Mouse (Mus musculus) olfactory bulb, adult 2 months (tissue): ENCODE measurements at regions not wholly inside any gene's neighbourhood (a gene's known extent, or its start where the extent isn't known, plus 50 kb on each side); places are given as distances from the start of the nearest gene placed in this dataset.

Experiments used
- H3K27ac ChIP-seq: fragments of 200-500 bp; 2 replicates; pipeline ENCODE4 v1.5.1; 2012; ENCODE audit warnings: low read depth, low read length; ENCODE audit not compliant: insufficient read depth
- H3K4me1 ChIP-seq: fragments of 200-500 bp; 2 replicates; pipeline ENCODE4 v1.6.1; 2012; ENCODE audit warnings: low read length; ENCODE audit not compliant: control insufficient read depth, insufficient read depth
- H3K4me3 ChIP-seq: fragments of 200-500 bp; 2 replicates; pipeline ENCODE4 v1.5.1; 2012; ENCODE audit warnings: mild to moderate bottlenecking, low read depth, low read length, moderate library complexity; ENCODE audit not compliant: insufficient read depth
- CTCF ChIP-seq: fragments of 200-500 bp; IDR thresholded peaks from 2 replicates; pipeline ENCODE4 v1.5.1; 2012; ENCODE audit warnings: low read depth, mild to moderate bottlenecking, low read length, moderate library complexity; ENCODE audit not compliant: insufficient read depth
- POLR2A ChIP-seq: fragments of 200-500 bp; IDR thresholded peaks from 2 replicates; pipeline ENCODE4 v1.6.1; 2012; ENCODE audit warnings: mild to moderate bottlenecking, low read depth, low read length, moderate library complexity; ENCODE audit not compliant: insufficient read depth
- WGBS: fragments of 180-500 bp; shearing (Covaris S2); methylation state at CpG from one replicate; pipeline ENCODE4 v1.1.7; 2018; 5-methylcytosine and 5-hydroxymethylcytosine counted together

DNA sequence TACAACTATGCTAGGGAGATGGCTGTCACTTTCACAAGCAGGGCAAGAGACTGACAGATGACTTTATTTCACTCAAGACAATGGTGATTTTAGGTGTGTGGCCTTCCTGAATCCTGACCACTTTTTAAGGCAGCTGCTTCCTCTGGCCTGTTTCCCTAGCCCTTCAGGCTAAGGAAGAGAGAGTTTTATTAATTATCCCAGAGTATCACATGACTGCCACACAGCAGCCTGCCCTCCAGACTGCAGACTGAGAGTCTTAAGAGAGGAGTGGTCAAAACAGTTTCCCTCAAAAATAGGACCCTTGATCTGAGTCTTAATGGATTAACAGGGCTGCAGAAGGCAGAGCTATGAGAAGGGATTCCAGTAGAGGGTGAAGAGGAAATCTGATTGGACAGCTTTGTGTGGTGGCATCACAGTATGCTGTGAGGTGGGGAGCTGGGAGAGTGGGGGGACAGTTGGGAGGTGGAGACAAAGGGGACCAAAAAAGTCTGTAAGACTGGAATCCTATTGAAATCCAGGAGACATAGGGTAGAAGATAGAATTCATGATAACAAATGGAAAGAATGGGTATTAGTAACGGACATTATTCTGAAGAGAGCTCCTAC is 61.8 kb upstream of the Zeb2 start:
- 100% methylated on average over 1 of the region's 1 CpGs for WGBS
- no peak for TF ChIP-seq CTCF
- no peak for TF ChIP-seq POLR2A
- H3K4me1 ChIP-seq = peaks cover under 1% of the 10 kb centered on the region; the same call in 1 of the 2 replicates

DNA sequence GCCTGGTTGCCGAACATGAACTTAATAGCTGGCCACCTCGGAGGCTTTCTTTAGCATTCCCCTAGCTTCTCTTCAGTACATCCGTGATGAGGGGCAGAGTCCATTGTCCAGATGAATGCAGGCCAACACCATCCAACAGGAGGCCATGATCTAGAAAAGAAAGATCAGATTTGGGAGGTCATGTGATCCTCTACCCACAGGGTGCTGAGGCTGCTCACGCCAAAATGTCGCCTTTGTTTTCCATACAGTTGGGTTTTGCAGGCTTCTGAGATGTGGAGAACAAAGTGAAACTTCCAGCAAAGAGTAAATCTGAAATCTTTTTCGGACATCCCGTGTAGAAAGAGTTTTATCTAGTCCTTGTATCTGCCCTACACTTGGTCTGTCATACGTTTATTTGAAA is 55.2 kb upstream of the Zeb2 start:
- H3K4me1 ChIP-seq = no peaks in the 10 kb centered on the region
- WGBS = 94% methylated on average over 8 of the region's 8 CpGs
- H3K4me3 ChIP-seq = no peak overlapping the region
- TF ChIP-seq POLR2A = no peak
- TF ChIP-seq CTCF = no peak
- no peak overlapping the region for H3K27ac ChIP-seq

More for the DNA sequence above, 61.8 kb upstream of the Zeb2 start:
- Histone ChIP-seq H3K4me3 (no peak overlapping the region), H3K27ac (no peak overlapping the region)

DNA sequence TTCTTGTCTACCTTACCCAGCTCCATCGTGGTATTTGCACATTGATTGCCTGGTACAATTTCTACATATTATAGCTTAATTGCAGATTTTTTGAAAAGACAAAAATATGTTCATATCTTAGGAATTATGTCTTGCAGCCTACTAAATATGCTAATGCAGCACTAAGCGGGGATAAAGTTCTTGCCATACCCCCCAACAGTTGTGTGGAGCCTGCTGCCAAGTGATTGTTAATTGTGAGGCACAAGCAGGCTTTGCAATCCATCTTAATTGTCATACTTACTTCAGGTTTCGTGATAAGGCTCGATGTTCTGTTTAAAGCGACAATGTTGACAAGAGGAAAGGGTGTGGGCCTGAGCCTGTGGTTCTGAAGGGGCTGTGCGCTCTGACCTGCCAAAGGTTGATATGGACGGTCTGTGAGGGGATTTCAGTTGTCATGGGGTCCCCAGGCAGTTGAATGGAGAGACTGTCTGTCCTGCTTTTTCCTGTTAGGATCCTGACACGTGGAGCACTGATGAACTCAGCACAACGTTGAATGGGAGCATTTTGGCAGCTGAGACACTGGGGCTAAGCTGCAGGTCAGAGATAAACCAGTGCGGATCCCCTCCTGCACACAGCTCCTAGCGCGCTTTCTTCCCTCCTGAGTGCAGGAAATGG is 54.5 kb upstream of the Zeb2 start:
- TF ChIP-seq CTCF = no peak
- TF ChIP-seq POLR2A = no peak
- Histone ChIP-seq H3K4me1 (no peaks in the 10 kb centered on the region), H3K27ac (no peak overlapping the region), H3K4me3 (no peak overlapping the region)
- WGBS = 79% methylated on average over 12 of the region's 12 CpGs

DNA sequence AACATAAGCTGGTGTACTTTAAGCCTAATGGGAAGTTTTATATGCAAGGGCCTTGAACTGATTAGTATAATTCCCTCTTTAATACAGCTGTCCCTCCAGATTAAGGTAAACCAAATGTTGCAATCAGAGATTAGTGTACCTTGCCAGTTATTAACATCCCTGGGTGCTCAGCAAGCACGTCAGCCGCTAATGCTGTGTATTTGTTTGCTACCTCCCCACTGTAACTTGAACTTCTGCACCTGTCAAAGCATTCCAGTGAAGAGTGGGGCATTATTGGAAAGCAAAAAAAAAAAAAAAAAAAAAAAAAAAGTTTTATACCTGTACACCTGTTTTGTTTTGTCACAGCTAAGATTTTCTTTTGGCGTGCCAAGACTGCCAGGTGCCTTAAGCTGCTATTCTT is 53.1 kb upstream of the Zeb2 start:
- Histone ChIP-seq H3K4me1 (no peaks in the 10 kb centered on the region), H3K27ac (no peak overlapping the region), H3K4me3 (no peak overlapping the region)
- TF ChIP-seq CTCF = no peak
- TF ChIP-seq POLR2A = no peak
- 93% methylated on average over 3 of the region's 3 CpGs for WGBS

DNA sequence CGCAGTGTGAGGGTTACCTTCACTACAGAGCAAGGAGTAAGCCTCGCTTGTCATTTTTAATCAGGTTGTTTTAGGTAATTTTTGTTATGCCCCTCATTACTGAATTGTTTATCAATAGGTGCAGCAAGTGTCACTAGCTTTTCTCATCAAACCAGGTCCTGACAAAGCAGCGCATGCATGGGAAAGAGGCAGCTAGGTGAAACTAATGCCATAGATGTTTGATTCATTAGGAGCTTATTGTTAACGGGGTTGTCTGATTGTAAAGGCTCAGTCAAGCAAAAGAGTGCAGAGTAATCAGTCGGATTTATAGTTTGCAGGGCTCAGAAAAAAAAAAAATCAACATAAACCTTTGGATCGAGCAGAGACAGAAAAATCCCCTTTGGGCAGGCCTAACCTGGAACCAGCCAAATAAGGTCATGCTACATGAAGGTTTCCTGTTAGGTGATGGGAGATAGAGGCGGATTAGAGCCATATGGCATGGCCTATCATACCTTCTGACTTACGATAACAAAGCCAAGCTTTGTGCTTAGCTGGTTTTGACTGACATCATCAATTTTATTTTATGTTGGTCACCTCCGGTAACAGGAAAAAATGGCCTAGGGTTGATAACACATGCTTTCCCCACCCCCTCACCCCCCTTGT is 52.4 kb upstream of the Zeb2 start:
- Histone ChIP-seq H3K4me1 (no peaks in the 10 kb centered on the region), H3K27ac (no peak overlapping the region), H3K4me3 (no peak overlapping the region)
- TF ChIP-seq POLR2A (no peak), CTCF (no peak)
- WGBS = 80% methylated on average over 9 of the region's 9 CpGs

DNA sequence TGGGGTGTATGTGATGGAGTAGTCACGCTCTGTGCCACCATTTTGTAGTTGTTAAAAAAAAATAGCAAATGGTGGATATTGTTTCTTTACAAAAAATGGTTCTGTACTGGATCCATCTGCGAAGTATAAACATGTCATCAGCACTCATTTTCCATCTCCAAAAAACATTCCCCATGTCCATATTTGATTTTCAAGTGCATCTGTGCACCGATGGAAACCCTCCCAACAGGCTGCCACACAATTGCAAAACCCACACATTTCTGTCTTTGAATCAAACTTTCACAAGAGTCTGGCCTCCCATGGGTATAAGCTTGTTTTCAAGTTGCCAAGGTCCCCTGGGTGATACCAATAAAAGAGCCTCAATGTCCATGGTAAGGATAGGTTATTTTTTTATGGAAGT is 51.4 kb upstream of the Zeb2 start:
- H3K27ac ChIP-seq = no peak overlapping the region
- 96% methylated on average over 3 of the region's 3 CpGs for WGBS
- H3K4me3 ChIP-seq = no peak overlapping the region
- TF ChIP-seq CTCF (no peak), POLR2A (no peak)
- H3K4me1 ChIP-seq = no peaks in the 10 kb centered on the region
